Mouse (Mus musculus) hindbrain, embryonic 11.5 days (tissue): Measurements from ENCODE around the gene Rcn1. TPM values are rescaled to one million over a fixed set of nuclear protein-coding genes. Genes with fewer than 3 reads are reported as not detected.
A peak's percentile ranks its signal among the peaks of the same experiment; 100 is the strongest.

Source experiments
- ATAC-seq: fragments of 200-750 bp; cut with Nextera tagmentation; 2 replicates; pipeline ENCODE4 v1.8.0; 2017; ENCODE audit warnings: mild to moderate bottlenecking, moderate TSS enrichment, moderate library complexity; ENCODE audit not compliant: low FRiP score
- DNase-seq: peaks from one replicate; pipeline ENCODE4 v3.0.0-alpha.2; 2015; ENCODE audit warnings: low spot score
- H3K27ac ChIP-seq: fragments of 300-500 bp; sonication (generic); 2 replicates; pipeline ENCODE4 v1.5.1; 2014; ENCODE audit warnings: mild to moderate bottlenecking, low read depth, low read length
- H3K27me3 ChIP-seq: fragments of 300-500 bp; sonication (generic); 2 replicates; pipeline ENCODE4 v1.6.1; 2014; ENCODE audit warnings: mild to moderate bottlenecking, low read length, moderate library complexity, mixed read lengths; ENCODE audit not compliant: control insufficient read depth, insufficient read depth
- H3K36me3 ChIP-seq: fragments of 300-500 bp; sonication (generic); 2 replicates; pipeline ENCODE4 v1.6.1; 2014; ENCODE audit warnings: mild to moderate bottlenecking, low read length, moderate library complexity, mixed read lengths; ENCODE audit not compliant: control insufficient read depth, insufficient read depth
- H3K4me1 ChIP-seq: fragments of 300-500 bp; sonication (generic); replicated peaks from 2 replicates; pipeline ENCODE4 v1.6.1; 2014; ENCODE audit warnings: low read length, mixed read lengths; ENCODE audit not compliant: control insufficient read depth, insufficient read depth
- H3K4me2 ChIP-seq: fragments of 300-500 bp; sonication (generic); replicated peaks from 2 replicates; pipeline ENCODE4 v1.6.1; 2014; ENCODE audit warnings: mild to moderate bottlenecking, low read depth, low read length
- H3K4me3 ChIP-seq: fragments of 300-500 bp; sonication (generic); 2 replicates; pipeline ENCODE4 v1.5.1; 2014; ENCODE audit warnings: low read depth, low read length
- H3K9ac ChIP-seq: fragments of 300-500 bp; sonication (generic); 2 replicates; pipeline ENCODE4 v1.6.1; 2014; ENCODE audit warnings: low read depth, low read length
- H3K9me3 ChIP-seq: fragments of 300-500 bp; sonication (generic); 2 replicates; pipeline ENCODE4 v1.6.1; 2016; ENCODE audit warnings: low read length; ENCODE audit not compliant: control insufficient read depth
- WGBS: fragments of 180-500 bp; shearing (Covaris S2); extraction: QIAGEN DNeasy Blood & Tissue Kit; methylation state at CpG from one replicate; pipeline ENCODE4 v1.1.7; 2014; 5-methylcytosine and 5-hydroxymethylcytosine counted together
- polyA plus RNA-seq: library from polyadenylated mRNA; unstranded; fragments of >200 nt; fragmentation: Nextera tagmentation; extraction: Ambion mirVana; gene quantifications from 2 replicates; pipeline ENCODE4 v1.2.1, GENCODE M21; 2014

Rcn1 gene
- polyA plus RNA-seq, 1 experiment from 2014 or later = 69.7 TPM

DNA sequence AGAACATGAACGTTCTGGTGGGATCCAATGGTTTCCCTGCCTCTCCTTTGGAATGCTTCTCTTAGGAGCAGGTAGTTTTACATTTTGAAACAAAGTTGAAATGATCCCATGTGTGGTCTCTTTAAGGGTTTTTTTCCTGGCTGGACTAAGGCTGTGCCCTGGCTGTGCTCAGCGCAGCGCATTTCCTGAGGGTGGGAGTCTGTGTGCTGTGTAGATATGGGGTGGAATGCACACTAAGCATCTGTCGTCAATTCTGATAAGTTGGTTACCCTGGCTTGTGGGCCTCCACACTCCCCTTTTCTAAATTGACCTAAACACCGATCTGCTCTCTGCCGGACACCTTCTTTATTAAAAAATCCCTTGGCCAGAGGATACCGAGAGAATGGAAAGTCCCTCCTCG is 28.3 kb upstream of the Rcn1 start:
- Histone ChIP-seq H3K4me1 (no peaks in the 10 kb centered on the region), H3K4me2 (no peak overlapping the region), H3K9me3 (no peaks in the 10 kb centered on the region), H3K27me3 (no peaks in the 10 kb centered on the region), H3K4me3 (no peak overlapping the region), H3K27ac (no peak overlapping the region), H3K9ac (no peak overlapping the region), H3K36me3 (no peaks in the 10 kb centered on the region)
- 79% methylated on average over 8 of the region's 8 CpGs for WGBS
- no peak for DNase-seq
- no peak for ATAC-seq

DNA sequence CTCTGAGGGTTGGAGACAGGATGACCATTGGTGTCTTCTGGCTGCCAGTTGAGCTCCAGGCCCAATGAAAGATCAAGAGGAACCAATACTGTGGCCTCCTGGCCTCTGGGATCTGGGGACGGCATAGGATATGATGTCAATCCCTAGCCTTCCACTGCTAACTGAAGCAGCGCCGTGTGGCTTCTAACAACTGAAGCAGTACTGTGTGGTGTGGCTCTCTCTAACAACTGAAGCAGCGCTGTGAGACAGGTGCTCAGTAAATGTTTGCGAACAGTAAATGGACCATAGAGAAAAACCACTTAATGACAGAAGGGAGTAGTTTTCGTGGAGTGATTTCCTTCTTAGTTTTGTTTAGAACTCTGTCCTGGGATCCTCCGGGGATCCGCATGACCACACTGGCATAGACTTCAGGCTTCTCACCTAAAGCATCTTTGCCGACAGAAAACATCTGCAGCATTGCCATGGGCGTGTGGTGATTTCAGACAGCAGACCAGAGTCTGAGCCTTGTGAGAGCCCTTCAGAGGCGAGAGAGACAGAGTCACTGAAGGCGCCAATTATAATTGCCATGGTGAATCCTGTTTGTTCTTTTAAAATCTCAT is 19.6 kb upstream of the Rcn1 start:
- Histone ChIP-seq H3K9me3 (no peaks in the 10 kb centered on the region), H3K36me3 (no peaks in the 10 kb centered on the region), H3K4me3 (no peak overlapping the region), H3K27ac (no peak overlapping the region), H3K4me1 (no peaks in the 10 kb centered on the region), H3K4me2 (no peak overlapping the region), H3K9ac (no peak overlapping the region), H3K27me3 (no peaks in the 10 kb centered on the region)
- no peak for ATAC-seq
- WGBS = 88% methylated on average over 12 of the region's 12 CpGs
- no peak for DNase-seq

DNA sequence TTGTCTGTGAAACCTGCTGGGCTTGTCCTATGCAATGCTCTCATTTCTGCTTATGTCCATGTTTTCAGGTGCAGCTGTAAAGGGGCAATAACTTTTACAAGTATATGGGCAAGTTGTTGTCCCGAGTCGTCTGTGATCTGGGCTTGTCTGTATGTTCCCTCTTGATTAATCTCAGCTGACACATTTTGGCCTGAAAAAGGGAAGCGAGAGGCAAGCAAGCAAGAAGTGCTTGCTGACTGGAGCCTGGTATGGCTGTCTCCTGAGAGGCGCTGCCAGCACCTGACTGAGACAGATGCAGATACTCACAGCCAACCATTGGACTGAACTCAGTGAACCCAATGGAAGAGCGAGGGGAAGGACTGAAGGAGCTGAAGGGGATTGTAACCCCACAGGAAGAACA is 18.5 kb upstream of the Rcn1 start:
- no peak for ATAC-seq
- no peak overlapping the region for H3K4me2 ChIP-seq
- H3K9ac ChIP-seq = no peak overlapping the region
- H3K4me1 ChIP-seq = no peaks in the 10 kb centered on the region
- H3K27me3 ChIP-seq = no peaks in the 10 kb centered on the region
- no peaks in the 10 kb centered on the region for H3K9me3 ChIP-seq
- WGBS = 84% methylated on average over 5 of the region's 5 CpGs
- H3K36me3 ChIP-seq = no peaks in the 10 kb centered on the region
- no peak overlapping the region for H3K27ac ChIP-seq
- no peak overlapping the region for H3K4me3 ChIP-seq
- no peak for DNase-seq

DNA sequence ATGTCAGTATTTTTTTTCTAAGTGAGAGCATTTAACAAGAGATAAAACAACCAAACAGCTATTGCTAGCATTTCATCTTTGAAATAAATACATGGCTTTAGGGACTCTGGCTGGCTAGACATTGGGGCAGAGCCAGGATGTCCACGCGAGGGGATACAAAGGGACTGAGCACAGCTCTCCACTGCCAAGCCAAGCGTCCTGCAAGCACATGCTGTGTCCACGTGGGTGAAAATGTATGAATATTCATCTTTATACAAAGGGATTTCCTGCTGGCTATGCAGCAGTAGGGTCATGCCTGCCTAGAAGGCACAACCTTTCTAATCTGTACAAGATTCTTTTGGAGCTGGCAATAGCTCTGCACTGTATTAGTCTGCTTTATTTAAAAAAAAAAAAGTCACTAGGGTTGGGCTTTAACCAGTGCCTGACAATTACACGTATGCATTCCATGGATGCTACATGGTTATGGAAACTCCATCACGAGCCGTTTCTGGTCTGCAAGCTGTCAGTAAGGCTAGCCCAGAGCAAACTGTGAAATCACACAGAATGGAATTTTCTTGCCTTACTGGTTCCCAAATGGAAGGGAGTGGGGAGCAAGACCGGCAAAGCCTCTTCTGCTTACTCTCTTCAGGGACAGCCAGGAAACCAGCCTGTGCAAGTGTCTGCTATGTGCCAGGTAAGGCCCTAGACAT is 17.7 kb upstream of the Rcn1 start:
- no peak overlapping the region for H3K4me3 ChIP-seq
- DNase-seq (no peak), ATAC-seq (peak; percentile 46; the same call in 1 of the 2 replicates)
- no peak overlapping the region for H3K4me2 ChIP-seq
- no peaks in the 10 kb centered on the region for H3K9me3 ChIP-seq
- H3K9ac ChIP-seq = no peak overlapping the region
- H3K27me3 ChIP-seq = no peaks in the 10 kb centered on the region
- 51% methylated on average over 8 of the region's 8 CpGs for WGBS
- no peak overlapping the region for H3K27ac ChIP-seq
- no peaks in the 10 kb centered on the region for H3K36me3 ChIP-seq
- no peaks in the 10 kb centered on the region for H3K4me1 ChIP-seq

DNA sequence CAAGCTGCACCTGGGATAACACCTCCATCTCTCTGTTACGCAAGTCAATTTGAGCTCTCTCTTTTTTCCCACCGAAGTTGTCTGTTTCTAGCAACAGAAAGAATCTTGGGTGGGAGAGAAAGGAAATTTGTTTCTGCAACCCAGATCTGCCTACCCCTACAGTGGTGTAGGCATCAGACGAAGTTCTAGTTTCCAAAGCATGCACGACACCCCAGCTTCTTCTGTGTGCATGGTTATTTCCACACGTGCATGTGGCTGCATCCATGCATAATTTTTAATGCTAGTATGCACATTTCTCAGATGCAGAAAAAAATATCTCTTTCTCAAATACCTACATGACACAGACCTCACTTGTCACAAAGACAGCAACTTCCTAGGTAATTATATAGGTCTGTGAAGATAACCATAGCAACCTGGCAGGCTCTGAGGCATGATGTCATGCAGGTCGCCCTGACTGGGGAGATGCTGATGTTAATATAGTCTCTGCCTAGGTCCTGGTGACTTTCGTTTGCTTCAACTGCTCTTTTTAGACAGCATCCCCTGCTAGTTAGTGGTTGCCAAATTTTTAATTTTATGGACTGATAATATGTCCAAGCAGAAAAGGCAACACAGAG is 17.0 kb upstream of the Rcn1 start:
- Histone ChIP-seq H3K27ac (no peak overlapping the region), H3K4me2 (no peak overlapping the region), H3K36me3 (no peaks in the 10 kb centered on the region), H3K9me3 (no peaks in the 10 kb centered on the region), H3K9ac (no peak overlapping the region), H3K4me1 (no peaks in the 10 kb centered on the region), H3K4me3 (no peak overlapping the region), H3K27me3 (no peaks in the 10 kb centered on the region)
- DNase-seq = no peak
- 75% methylated on average over 7 of the region's 7 CpGs for WGBS
- peak; percentile 44; the same call in 1 of the 2 replicates for ATAC-seq

DNA sequence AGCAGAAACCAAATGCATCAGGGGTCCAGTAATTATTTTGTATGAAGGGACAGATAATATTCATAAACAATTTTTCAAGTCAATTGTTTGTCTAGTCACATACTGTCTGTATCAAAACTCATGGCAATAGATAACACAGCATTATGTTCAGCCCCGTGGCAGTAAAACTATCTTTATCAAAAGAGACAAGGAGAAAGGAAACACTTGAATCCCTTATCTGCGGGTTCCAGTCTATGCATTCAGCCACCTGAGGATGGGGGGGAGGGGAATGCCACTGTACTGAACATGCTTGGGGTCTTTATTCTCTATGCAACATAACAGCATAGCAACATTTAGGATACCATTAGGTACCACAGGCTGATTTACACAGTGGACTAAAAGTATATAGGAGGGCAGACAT is 15.2 kb upstream of the Rcn1 start:
- WGBS = 73% methylated on average over 2 of the region's 2 CpGs

DNA sequence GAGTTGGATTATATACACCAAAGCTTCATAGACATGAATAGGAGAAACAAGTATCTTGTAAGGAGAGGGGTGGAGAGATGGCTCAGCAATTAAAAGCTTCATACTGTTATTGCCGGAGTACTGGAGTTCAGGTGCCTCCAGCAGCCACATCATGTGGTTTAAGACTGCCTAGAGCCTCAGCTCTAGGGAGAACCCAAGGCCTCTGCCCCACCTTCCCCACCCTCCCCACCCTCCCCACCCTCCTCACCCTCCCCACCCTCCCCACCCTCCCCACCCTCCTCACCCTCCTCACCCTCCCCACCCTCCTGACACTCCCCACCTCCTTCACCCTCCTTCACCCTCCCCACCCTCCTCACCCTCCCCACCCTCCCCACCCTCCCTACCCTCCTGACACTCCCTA is 10.1 kb upstream of the Rcn1 start:
- Histone ChIP-seq H3K4me2 (no peak overlapping the region), H3K4me1 (no peaks in the 10 kb centered on the region), H3K9me3 (no peaks in the 10 kb centered on the region), H3K9ac (no peak overlapping the region), H3K27me3 (no peaks in the 10 kb centered on the region; the same call in 1 of the 2 replicates), H3K27ac (no peak overlapping the region), H3K4me3 (no peak overlapping the region), H3K36me3 (no peaks in the 10 kb centered on the region)
- ATAC-seq = no peak
- 83% methylated on average over 1 of the region's 1 CpGs for WGBS
- no peak for DNase-seq

More for the DNA sequence above, 15.2 kb upstream of the Rcn1 start:
- ATAC-seq (no peak), DNase-seq (no peak)
- no peak overlapping the region for H3K4me3 ChIP-seq
- H3K9ac ChIP-seq = no peak overlapping the region
- H3K9me3 ChIP-seq = no peaks in the 10 kb centered on the region
- no peak overlapping the region for H3K4me2 ChIP-seq
- no peak overlapping the region for H3K27ac ChIP-seq
- H3K27me3 ChIP-seq = no peaks in the 10 kb centered on the region
- no peaks in the 10 kb centered on the region for H3K36me3 ChIP-seq
- H3K4me1 ChIP-seq = no peaks in the 10 kb centered on the region

DNA sequence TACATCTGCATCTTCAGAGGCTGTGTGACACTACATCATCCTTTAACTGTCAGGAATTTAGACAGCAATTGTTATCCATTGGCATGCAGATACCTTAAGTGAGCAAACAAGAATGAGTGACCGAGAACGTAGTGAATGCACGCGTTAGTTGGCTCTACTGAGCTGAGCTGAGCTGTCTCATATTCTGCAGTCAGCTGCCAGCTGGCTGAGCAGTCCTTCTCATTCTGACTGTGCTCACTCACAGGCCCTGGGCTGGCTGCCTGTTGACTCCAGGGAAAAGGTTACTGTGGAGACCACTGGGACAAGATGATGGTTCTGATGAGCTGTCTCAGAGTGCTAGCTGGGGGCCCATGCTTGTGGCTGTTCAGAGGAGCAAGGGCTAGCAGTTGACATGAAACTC is 9.4 kb upstream of the Rcn1 start:
- Histone ChIP-seq H3K9me3 (no peaks in the 10 kb centered on the region), H3K27me3 (no peaks in the 10 kb centered on the region; the same call in 1 of the 2 replicates), H3K36me3 (no peaks in the 10 kb centered on the region), H3K4me3 (no peak overlapping the region), H3K9ac (no peak overlapping the region), H3K4me1 (no peaks in the 10 kb centered on the region), H3K4me2 (no peak overlapping the region), H3K27ac (no peak overlapping the region)
- DNase-seq (no peak), ATAC-seq (no peak)
- WGBS = 66% methylated on average over 4 of the region's 4 CpGs

DNA sequence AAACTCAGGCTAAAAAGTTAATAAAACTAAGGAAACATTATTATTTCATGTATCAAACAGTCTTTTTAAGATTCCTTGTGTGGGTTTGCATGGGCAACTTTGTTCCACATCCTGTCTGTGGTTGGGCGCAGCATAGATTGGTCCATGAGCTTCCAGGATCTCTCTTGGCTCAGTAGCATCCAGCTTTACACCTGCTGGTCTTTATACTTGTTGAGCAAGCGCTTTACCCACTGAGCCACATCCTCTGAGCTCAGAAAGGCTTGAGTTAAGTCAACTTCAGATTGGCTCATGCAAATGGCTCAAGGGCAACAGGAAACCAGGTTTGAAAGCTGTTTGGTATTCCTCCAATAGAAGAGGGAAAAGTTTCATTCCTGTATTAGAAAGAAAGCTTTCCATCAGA is 3.1 kb upstream of the Rcn1 start:
- Histone ChIP-seq H3K4me1 (peaks cover 3% of the 10 kb centered on the region), H3K27ac (no peak overlapping the region), H3K36me3 (no peaks in the 10 kb centered on the region), H3K4me3 (no peak overlapping the region), H3K27me3 (no peaks in the 10 kb centered on the region), H3K9ac (no peak overlapping the region), H3K4me2 (no peak overlapping the region), H3K9me3 (no peaks in the 10 kb centered on the region)
- ATAC-seq = no peak
- 88% methylated on average over 2 of the region's 2 CpGs for WGBS
- no peak for DNase-seq
